Mouse (Mus musculus): ENCODE results near the gene Rilpl1. TPM values are rescaled to one million over a fixed set of nuclear protein-coding genes. Genes with fewer than 3 reads are reported as not detected.
"Not testable (repeated sequence)": the region's sequence is repeated elsewhere in the genome, so short reads cannot be mapped to it uniquely, and the experiment has no call there.

The Rilpl1 gene
- polyA plus RNA-seq, 1 experiment from 2014 or later: 30.0 TPM

DNA sequence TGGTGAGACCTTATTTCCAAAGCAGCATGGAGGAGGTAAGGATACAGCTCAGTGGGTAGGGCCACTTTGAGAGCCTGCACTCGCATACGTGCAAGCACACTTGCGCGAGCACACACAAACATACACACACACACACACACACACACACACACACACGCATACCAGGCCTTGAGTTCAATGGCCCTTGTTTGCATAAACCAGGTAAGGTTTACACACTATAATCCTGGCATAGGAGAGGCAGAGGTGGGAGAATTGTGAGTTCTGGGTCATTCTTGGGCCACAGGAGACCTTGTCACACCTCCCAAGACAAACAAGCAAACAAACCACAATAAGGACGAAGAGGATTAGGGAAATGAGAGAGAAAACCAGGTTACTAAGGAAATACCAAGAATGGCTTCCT is 22.0 kb downstream of the Rilpl1 start:
- H3K4me3 ChIP-seq (ENCODE audit: low read depth, low read length): no peak overlapping the region
- no peak overlapping the region for H3K27ac ChIP-seq (replicated peaks; ENCODE audit: low read depth, low read length)
- H3K27me3 ChIP-seq (ENCODE audit: control insufficient read depth, insufficient read depth, low read length): no peaks in the 10 kb centered on the region
- no peaks in the 10 kb centered on the region for H3K4me1 ChIP-seq (ENCODE audit: control insufficient read depth, insufficient read depth, low read length)
- DNase-seq (ENCODE audit: low spot score) (no peak), ATAC-seq (ENCODE audit: insufficient number of reproducible peaks, low FRiP score, low TSS enrichment, low read depth) (no peak)
- H3K4me2 ChIP-seq (ENCODE audit: low read depth, severe bottlenecking): no peak overlapping the region
- peaks cover 9% of the 10 kb centered on the region for H3K36me3 ChIP-seq (ENCODE audit: control insufficient read depth, insufficient read depth, low read length)
- WGBS: 94% methylated on average over 6 of the region's 6 CpGs
- H3K9ac ChIP-seq (ENCODE audit: low read length): no peak overlapping the region
- no peaks in the 10 kb centered on the region for H3K9me3 ChIP-seq (ENCODE audit: control insufficient read depth, low read length)

DNA sequence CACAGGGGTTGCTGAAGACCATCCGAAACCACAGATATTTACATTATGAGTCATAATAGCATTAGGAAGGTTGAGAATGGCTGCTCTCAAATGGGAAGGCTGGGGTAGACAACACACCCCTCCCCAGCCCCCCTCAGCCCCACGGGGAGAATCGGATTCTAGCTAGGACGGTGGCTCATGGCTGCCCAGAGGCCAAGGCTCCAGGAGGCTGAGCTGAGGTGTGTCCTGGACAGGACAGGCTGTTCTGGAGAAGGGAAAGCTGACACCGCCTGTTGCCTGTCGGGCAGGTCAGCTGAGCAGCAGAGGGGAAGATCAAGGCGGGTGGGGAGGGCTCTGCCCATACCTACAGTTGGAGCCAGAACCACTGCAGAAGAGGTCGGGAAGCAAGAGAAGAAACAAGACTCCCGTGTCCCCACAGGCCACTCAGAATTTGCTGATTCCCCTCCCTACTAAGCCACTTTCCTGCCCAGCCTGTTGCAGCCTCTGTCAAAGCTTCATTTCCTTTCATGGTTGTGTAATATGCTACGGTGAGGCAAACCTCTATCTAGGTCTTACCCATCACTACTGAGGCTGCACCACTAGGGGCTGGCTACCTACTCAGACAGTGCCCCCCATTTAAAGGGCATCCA is 24.3 kb downstream of the Rilpl1 start:
- Histone ChIP-seq H3K9ac (ENCODE audit: low read length) (no peak overlapping the region), H3K9me3 (ENCODE audit: control insufficient read depth, low read length) (no peaks in the 10 kb centered on the region), H3K4me3 (ENCODE audit: low read depth, low read length) (no peak overlapping the region), H3K4me2 (ENCODE audit: low read depth, severe bottlenecking) (no peak overlapping the region), H3K27me3 (ENCODE audit: control insufficient read depth, insufficient read depth, low read length) (no peaks in the 10 kb centered on the region), H3K36me3 (ENCODE audit: control insufficient read depth, insufficient read depth, low read length) (peaks cover 3% of the 10 kb centered on the region; the same call in 1 of the 2 replicates), H3K4me1 (ENCODE audit: control insufficient read depth, insufficient read depth, low read length) (no peaks in the 10 kb centered on the region), H3K27ac (replicated peaks; ENCODE audit: low read depth, low read length) (no peak overlapping the region)
- 65% methylated on average over 10 of the region's 10 CpGs for WGBS
- DNase-seq (ENCODE audit: low spot score) (no peak), ATAC-seq (ENCODE audit: insufficient number of reproducible peaks, low FRiP score, low TSS enrichment, low read depth) (no peak; the same call in 1 of the 2 replicates)

DNA sequence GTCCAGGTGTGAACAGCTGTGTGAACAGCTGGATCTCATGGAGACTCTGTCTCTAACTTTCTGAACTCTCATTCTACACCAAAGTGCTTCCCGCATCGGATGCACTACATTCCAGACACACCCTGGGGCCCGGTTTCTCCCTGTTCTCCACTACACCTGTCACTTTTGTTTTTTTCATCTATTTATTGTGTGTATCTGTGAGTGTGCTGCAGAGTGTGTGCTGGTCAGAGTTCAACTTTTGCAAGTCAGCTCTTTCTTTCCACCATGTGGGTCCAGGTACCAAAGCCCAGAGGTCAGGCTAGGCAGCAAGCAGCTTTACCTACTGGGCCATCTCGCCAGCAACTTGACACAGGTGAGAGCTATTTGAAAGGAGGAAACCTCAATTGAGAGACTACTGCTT is 26.0 kb downstream of the Rilpl1 start:
- no peak for ATAC-seq (ENCODE audit: insufficient number of reproducible peaks, low FRiP score, low TSS enrichment, low read depth)
- Histone ChIP-seq H3K4me1 (ENCODE audit: control insufficient read depth, insufficient read depth, low read length) (no peaks in the 10 kb centered on the region), H3K9me3 (ENCODE audit: control insufficient read depth, low read length) (no peaks in the 10 kb centered on the region), H3K4me3 (ENCODE audit: low read depth, low read length) (no peak overlapping the region), H3K27me3 (ENCODE audit: control insufficient read depth, insufficient read depth, low read length) (no peaks in the 10 kb centered on the region), H3K9ac (ENCODE audit: low read length) (no peak overlapping the region), H3K4me2 (ENCODE audit: low read depth, severe bottlenecking) (no peak overlapping the region), H3K27ac (replicated peaks; ENCODE audit: low read depth, low read length) (no peak overlapping the region), H3K36me3 (ENCODE audit: control insufficient read depth, insufficient read depth, low read length) (peaks cover 9% of the 10 kb centered on the region)
- WGBS: 96% methylated on average over 4 of the region's 4 CpGs
- DNase-seq (ENCODE audit: low spot score): no peak

DNA sequence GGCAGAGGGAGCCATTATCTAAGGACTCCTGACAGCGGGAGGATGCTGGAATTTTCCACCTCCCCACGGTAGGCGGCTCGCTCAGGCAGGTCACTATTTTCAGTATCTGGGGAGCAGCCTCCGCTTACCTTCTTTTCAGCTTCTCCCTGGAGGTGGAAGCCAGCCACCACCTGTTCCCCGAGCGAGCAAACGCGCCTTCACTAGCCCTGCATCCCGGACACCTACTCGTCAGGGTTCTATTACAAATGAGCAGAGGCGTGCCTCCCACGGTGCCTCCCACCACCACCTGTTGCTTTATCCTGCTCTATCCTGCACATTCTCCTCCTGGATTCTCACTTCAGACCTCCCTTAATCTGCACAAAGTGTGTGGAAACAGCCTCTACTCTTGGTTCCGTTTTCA is 27.4 kb downstream of the Rilpl1 start:
- Histone ChIP-seq H3K27ac (replicated peaks; ENCODE audit: low read depth, low read length) (no peak overlapping the region), H3K4me2 (ENCODE audit: low read depth, severe bottlenecking) (no peak overlapping the region), H3K9me3 (ENCODE audit: control insufficient read depth, low read length) (no peaks in the 10 kb centered on the region), H3K4me3 (ENCODE audit: low read depth, low read length) (no peak overlapping the region), H3K27me3 (ENCODE audit: control insufficient read depth, insufficient read depth, low read length) (no peaks in the 10 kb centered on the region), H3K4me1 (ENCODE audit: control insufficient read depth, insufficient read depth, low read length) (no peaks in the 10 kb centered on the region), H3K9ac (ENCODE audit: low read length) (no peak overlapping the region), H3K36me3 (ENCODE audit: control insufficient read depth, insufficient read depth, low read length) (peaks cover 6% of the 10 kb centered on the region; the same call in 1 of the 2 replicates)
- 60% methylated on average over 14 of the region's 14 CpGs for WGBS
- ATAC-seq (ENCODE audit: insufficient number of reproducible peaks, low FRiP score, low TSS enrichment, low read depth): no peak
- no peak for DNase-seq (ENCODE audit: low spot score)

DNA sequence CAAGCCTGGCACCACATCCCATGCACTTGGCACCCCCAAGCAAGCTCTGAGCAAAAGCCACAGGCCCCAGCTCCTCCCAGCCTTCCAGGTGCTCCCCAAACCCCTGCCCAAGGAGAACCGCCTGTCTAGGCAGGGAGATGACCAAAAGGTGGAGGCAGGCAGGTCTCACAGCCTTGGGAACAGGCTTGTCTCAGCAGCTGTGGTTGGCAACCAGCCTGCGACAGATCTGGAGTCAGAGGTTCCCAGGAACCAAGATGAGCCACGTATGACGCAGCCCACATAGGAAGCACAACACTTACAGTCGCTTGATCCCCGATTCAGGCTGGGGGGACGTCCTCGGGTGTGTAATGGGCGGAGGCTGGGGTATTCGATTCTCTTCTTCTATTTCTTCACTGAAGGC is 29.6 kb downstream of the Rilpl1 start:
- ATAC-seq (ENCODE audit: insufficient number of reproducible peaks, low FRiP score, low TSS enrichment, low read depth): no peak

DNA sequence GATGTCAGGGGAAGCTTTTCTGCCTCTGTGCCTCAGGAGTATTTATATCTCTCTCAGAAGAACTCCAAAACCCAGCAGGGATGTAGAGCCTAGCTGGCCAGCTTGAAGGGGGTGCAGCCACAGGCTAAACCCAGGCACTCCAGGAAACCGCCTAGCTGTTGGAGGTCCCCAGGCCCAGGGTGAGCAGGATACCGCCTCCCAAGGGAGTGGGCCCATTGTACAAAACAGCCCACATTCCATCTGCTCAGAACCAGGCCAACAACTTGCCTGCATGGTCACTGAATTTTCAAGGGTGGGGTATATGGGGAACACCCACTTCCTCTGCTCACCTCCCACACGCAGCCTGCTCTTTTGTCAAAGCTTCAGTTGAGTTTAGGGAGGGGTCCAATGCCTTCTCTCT is 30.6 kb downstream of the Rilpl1 start:
- Histone ChIP-seq H3K36me3 (ENCODE audit: control insufficient read depth, insufficient read depth, low read length) (peaks cover 6% of the 10 kb centered on the region; the same call in 1 of the 2 replicates), H3K27ac (replicated peaks; ENCODE audit: low read depth, low read length) (no peak overlapping the region), H3K27me3 (ENCODE audit: control insufficient read depth, insufficient read depth, low read length) (no peaks in the 10 kb centered on the region), H3K4me1 (ENCODE audit: control insufficient read depth, insufficient read depth, low read length) (no peaks in the 10 kb centered on the region), H3K9me3 (ENCODE audit: control insufficient read depth, low read length) (no peaks in the 10 kb centered on the region), H3K4me2 (ENCODE audit: low read depth, severe bottlenecking) (no peak overlapping the region), H3K9ac (ENCODE audit: low read length) (no peak overlapping the region), H3K4me3 (ENCODE audit: low read depth, low read length) (no peak overlapping the region)
- no peak for DNase-seq (ENCODE audit: low spot score)
- ATAC-seq (ENCODE audit: insufficient number of reproducible peaks, low FRiP score, low TSS enrichment, low read depth): no peak
- WGBS: 93% methylated on average over 3 of the region's 3 CpGs

More for the DNA sequence above, 29.6 kb downstream of the Rilpl1 start:
- H3K9me3 ChIP-seq (ENCODE audit: control insufficient read depth, low read length): no peaks in the 10 kb centered on the region
- no peak overlapping the region for H3K27ac ChIP-seq (replicated peaks; ENCODE audit: low read depth, low read length)
- DNase-seq (ENCODE audit: low spot score): no peak
- H3K36me3 ChIP-seq (ENCODE audit: control insufficient read depth, insufficient read depth, low read length): peaks cover 6% of the 10 kb centered on the region; the same call in 1 of the 2 replicates
- no peaks in the 10 kb centered on the region for H3K27me3 ChIP-seq (ENCODE audit: control insufficient read depth, insufficient read depth, low read length)
- H3K4me2 ChIP-seq (ENCODE audit: low read depth, severe bottlenecking): no peak overlapping the region
- 87% methylated on average over 10 of the region's 10 CpGs for WGBS
- H3K4me1 ChIP-seq (ENCODE audit: control insufficient read depth, insufficient read depth, low read length): no peaks in the 10 kb centered on the region
- no peak overlapping the region for H3K9ac ChIP-seq (ENCODE audit: low read length)
- H3K4me3 ChIP-seq (ENCODE audit: low read depth, low read length): no peak overlapping the region

DNA sequence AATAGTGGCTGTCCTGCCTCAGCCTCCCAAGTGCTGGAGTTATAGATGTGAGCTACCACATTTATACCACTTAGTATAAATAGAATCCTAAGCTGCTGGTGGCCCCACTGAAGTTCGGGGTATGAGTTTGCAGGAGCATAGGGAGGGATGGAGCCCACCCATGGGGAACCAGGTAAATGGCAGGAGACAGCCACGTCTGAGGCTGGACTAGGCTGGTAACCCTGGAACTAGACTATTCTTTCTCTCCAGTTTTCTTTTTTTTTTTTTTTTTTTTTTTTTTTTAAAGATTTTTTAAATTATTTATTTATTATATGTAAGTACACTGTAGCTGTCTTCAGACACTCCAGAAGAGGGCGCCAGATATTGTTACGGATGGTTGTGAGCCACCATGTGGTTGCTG is 31.2 kb downstream of the Rilpl1 start:
- H3K4me2 ChIP-seq (ENCODE audit: low read depth, severe bottlenecking); H3K27me3 ChIP-seq (ENCODE audit: control insufficient read depth, insufficient read depth, low read length); ATAC-seq (ENCODE audit: insufficient number of reproducible peaks, low FRiP score, low TSS enrichment, low read depth); H3K36me3 ChIP-seq (ENCODE audit: control insufficient read depth, insufficient read depth, low read length); DNase-seq (ENCODE audit: low spot score); H3K4me1 ChIP-seq (ENCODE audit: control insufficient read depth, insufficient read depth, low read length); H3K4me3 ChIP-seq (ENCODE audit: low read depth, low read length); H3K9ac ChIP-seq (ENCODE audit: low read length); H3K9me3 ChIP-seq (ENCODE audit: control insufficient read depth, low read length); H3K27ac ChIP-seq (replicated peaks; ENCODE audit: low read depth, low read length): not testable (repeated sequence)
- 91% methylated on average over 2 of the region's 4 CpGs for WGBS

DNA sequence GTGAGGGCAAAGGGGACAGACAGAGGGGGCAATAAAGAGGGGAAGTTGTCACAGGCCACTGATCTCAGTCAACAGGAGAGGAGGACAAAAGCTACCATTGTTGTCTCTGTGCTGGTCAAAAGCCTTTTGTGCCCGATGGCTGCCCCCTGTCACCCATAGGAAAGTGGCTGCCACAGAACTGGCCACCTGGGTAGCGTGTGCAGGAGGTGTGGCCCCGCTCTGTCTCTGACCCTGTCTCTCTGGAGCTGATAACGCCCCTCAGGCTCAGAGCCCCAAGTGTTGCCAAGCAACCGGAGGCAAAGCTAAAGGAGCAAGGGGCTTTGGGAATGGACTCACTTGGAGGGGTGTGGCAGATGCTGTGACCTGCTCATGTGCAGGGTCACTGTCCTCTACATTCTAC is 32.2 kb downstream of the Rilpl1 start:
- 64% methylated on average over 5 of the region's 5 CpGs for WGBS
- H3K36me3 ChIP-seq (ENCODE audit: control insufficient read depth, insufficient read depth, low read length): peaks cover 6% of the 10 kb centered on the region; the same call in 1 of the 2 replicates
- DNase-seq (ENCODE audit: low spot score) (no peak), ATAC-seq (ENCODE audit: insufficient number of reproducible peaks, low FRiP score, low TSS enrichment, low read depth) (no peak)
- H3K9ac ChIP-seq (ENCODE audit: low read length): no peak overlapping the region
- no peak overlapping the region for H3K4me2 ChIP-seq (ENCODE audit: low read depth, severe bottlenecking)
- H3K27me3 ChIP-seq (ENCODE audit: control insufficient read depth, insufficient read depth, low read length): no peaks in the 10 kb centered on the region
- H3K4me3 ChIP-seq (ENCODE audit: low read depth, low read length): no peak overlapping the region
- no peak overlapping the region for H3K27ac ChIP-seq (replicated peaks; ENCODE audit: low read depth, low read length)
- H3K4me1 ChIP-seq (ENCODE audit: control insufficient read depth, insufficient read depth, low read length): no peaks in the 10 kb centered on the region
- no peaks in the 10 kb centered on the region for H3K9me3 ChIP-seq (ENCODE audit: control insufficient read depth, low read length)
